Mouse (Mus musculus) embryonic facial prominence, embryonic 12.5 days (tissue): Measurements from ENCODE around the gene Rapgef4. TPM values are rescaled to one million over a fixed set of nuclear protein-coding genes. Genes with fewer than 3 reads are reported as not detected.

Experiments
- ATAC-seq: fragments of 200-750 bp; cut with Nextera tagmentation; 2 replicates; pipeline ENCODE4 v1.8.0; 2017; ENCODE audit not compliant: insufficient number of reproducible peaks, insufficient read depth, low FRiP score, low TSS enrichment
- H3K27ac ChIP-seq: fragments of 300-500 bp; sonication (generic); 2 replicates; pipeline ENCODE4 v1.5.1; 2016; ENCODE audit warnings: mild to moderate bottlenecking
- H3K27me3 ChIP-seq: fragments of 300-500 bp; sonication (generic); 2 replicates; pipeline ENCODE4 v1.6.1; 2016; ENCODE audit warnings: mild to moderate bottlenecking, moderate library complexity
- H3K36me3 ChIP-seq: fragments of 300-500 bp; sonication (generic); 2 replicates; pipeline ENCODE4 v1.6.1; 2016; ENCODE audit warnings: mild to moderate bottlenecking
- H3K4me1 ChIP-seq: fragments of 300-500 bp; sonication (generic); 2 replicates; pipeline ENCODE4 v1.6.1; 2016
- H3K4me2 ChIP-seq: fragments of 300-500 bp; sonication (generic); replicated peaks from 2 replicates; pipeline ENCODE4 v1.6.1; 2016; ENCODE audit warnings: mild to moderate bottlenecking, moderate library complexity
- H3K4me3 ChIP-seq: fragments of 300-500 bp; sonication (generic); 2 replicates; pipeline ENCODE4 v1.5.1; 2016; ENCODE audit warnings: mild to moderate bottlenecking
- H3K9ac ChIP-seq: fragments of 300-500 bp; sonication (generic); 2 replicates; pipeline ENCODE4 v1.6.1; 2016; ENCODE audit warnings: mild to moderate bottlenecking, moderate library complexity
- H3K9me3 ChIP-seq: fragments of 300-500 bp; sonication (generic); 2 replicates; pipeline ENCODE4 v1.6.1; 2016; ENCODE audit warnings: mild to moderate bottlenecking, moderate library complexity
- WGBS: fragments of 180-500 bp; shearing (Covaris S2); methylation state at CpG from one replicate; pipeline ENCODE4 v1.1.7; 2016; 5-methylcytosine and 5-hydroxymethylcytosine counted together
- polyA plus RNA-seq: library from polyadenylated mRNA; unstranded; fragments of >200 nt; fragmentation: Nextera tagmentation; extraction: Ambion mirVana; gene quantifications from 2 replicates; pipeline ENCODE4 v1.2.1, GENCODE M21; 2016

Gene Rapgef4
- polyA plus RNA-seq, 1 experiment from 2014 or later: 3.1 TPM

DNA sequence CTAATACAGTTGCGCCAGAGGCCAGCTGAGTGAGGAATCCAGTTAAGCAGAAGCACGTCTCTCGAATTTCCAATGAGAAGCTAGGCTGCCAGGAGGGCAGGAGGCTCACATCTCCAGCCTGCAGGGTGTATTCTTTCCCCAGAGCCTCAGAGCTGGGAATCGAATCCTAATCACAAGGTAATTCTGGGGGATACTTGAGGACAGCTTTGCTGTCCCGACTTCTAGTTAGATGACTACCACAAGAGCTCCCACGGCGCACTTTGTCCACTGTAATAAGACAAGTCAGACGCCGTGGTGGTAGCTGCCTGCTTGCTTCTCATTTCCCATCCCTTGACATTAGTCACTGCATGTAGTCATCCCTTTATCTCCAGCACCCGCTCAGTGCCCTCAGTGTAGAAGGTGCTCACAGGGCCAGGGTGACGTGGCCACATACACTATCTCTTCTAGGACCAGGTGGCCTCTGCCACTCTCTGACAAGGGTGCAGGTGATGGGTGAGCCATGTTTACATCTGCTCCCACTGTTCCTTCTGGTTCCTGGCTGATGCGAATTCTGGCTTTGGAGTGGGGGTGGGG lies 5.3 kb downstream of the Rapgef4 start:
- Histone ChIP-seq H3K9me3 (no peaks in the 10 kb centered on the region), H3K36me3 (no peaks in the 10 kb centered on the region), H3K9ac (no peak overlapping the region), H3K27ac (no peak overlapping the region), H3K4me1 (0 out of 2 replicates have a peak, but pooled peaks cover 3% of the 10 kb centered on the region), H3K4me3 (no peak overlapping the region), H3K4me2 (no peak overlapping the region), H3K27me3 (peaks cover 7% of the 10 kb centered on the region)
- 68% methylated on average over 12 of the region's 12 CpGs for whole genome bisulfite sequencing
- ATAC-seq: no peak

DNA sequence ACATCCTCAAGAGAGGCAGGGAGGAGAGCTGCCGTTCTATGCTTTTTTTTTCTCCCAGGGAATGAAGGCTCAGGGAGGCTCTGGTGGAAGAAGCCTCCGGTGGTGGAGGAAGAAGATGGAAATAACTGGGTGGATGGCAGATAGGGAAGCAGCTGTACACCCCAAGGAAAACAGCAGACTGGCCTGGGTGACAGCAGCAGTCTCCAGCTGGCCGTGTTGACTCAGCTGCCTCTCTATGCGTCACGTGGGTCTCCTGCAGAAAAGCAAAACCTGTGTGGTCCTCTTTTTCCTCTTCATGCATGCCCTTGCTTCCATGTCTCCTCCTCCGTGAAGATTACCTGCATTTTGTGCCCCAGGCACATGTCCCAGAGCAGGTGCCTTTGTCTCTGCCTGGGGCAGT lies 7.5 kb downstream of the Rapgef4 start:
- WGBS: 56% methylated on average over 6 of the region's 6 CpGs
- no peak overlapping the region for H3K4me2 ChIP-seq

DNA sequence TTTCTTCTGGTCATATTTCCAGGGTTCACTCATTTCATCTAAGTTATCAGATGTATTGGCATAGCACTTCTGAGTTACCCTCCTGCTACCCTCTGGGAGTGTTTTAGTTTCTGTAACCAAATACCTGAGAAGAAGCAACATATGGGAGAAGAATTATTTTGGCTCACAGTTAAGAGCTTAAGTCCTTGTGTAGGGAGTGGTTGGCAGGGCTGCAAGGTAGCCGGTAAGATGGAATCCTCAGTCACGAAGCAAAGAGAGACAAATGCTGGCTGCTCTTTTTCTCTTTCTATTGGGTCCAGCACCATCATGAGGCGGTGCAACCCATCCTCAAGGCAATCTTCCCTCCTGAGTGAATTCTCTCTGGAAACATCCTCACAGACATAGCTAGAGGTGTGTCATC lies 11.1 kb downstream of the Rapgef4 start:
- Histone ChIP-seq H3K36me3 (no peaks in the 10 kb centered on the region), H3K27me3 (no peaks in the 10 kb centered on the region), H3K9ac (no peak overlapping the region), H3K4me3 (no peak overlapping the region), H3K4me1 (no peaks in the 10 kb centered on the region), H3K27ac (no peak overlapping the region), H3K4me2 (no peak overlapping the region), H3K9me3 (0 out of 2 replicates have a peak, but pooled peaks cover 3% of the 10 kb centered on the region)
- no peak for ATAC-seq
- WGBS: 100% methylated on average over 3 of the region's 3 CpGs

More for the DNA sequence above, 7.5 kb downstream of the Rapgef4 start:
- Histone ChIP-seq H3K4me1 (no peaks in the 10 kb centered on the region), H3K9ac (no peak overlapping the region), H3K27ac (no peak overlapping the region), H3K9me3 (no peaks in the 10 kb centered on the region), H3K4me3 (no peak overlapping the region), H3K27me3 (no peaks in the 10 kb centered on the region), H3K36me3 (no peaks in the 10 kb centered on the region)
- ATAC-seq: no peak

DNA sequence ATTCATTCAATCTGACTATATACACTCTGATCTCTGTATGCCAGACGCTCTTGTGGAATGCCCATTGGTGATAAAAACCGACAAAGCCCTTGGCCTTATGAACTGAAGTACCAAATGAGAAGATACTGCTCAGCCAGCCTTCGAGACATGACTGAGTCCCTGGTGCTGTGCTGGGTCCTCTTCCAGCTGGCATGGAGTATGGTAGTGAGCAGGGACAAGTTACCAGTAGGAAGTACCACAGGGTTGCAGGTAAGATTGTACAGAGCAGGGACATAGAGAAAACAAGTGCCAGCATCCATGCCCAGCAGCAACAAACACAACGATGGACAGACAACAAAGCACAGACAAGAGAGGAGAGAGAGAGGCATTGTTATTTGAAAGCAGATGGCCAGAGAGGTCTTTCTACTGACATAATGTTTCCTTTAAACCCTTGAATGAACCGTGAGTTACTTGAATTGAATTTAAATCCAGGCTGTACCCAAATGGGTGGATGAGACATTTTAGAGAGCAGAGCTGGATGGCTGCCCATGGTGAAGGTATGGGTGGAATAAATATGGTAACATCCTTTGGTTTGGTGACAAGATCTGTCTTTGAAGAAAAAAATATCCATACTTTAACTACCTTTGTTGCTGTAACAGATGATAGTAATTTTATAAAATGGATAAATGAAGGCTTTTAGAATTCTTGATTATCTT lies 12.8 kb downstream of the Rapgef4 start:
- H3K9me3 ChIP-seq: 0 out of 2 replicates have a peak, but pooled peaks cover 3% of the 10 kb centered on the region

DNA sequence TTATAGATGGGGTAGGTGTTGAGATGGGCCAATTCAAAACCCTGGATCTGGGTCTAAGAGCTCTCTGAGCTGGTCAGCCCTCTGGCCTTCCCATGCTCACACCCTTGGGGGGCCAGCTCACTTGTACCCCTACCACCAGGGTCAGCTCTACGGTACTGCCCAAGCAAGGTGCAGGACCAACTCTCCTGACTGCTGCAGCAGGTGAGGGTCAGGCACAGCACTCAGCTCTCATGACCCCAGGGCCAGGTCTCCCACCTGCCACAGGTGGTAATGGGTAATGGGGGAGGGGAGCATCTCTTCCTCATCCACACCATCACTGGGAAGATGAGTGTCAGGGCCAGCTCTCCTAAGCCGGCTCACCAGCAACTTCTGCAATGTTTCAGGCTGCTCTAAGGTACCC lies 17.5 kb downstream of the Rapgef4 start:
- WGBS: 96% methylated on average over 2 of the region's 2 CpGs
- Histone ChIP-seq H3K27me3 (no peaks in the 10 kb centered on the region), H3K4me2 (no peak overlapping the region), H3K4me1 (no peaks in the 10 kb centered on the region), H3K4me3 (no peak overlapping the region), H3K9ac (no peak overlapping the region), H3K9me3 (0 out of 2 replicates have a peak, but pooled peaks cover 3% of the 10 kb centered on the region), H3K27ac (no peak overlapping the region), H3K36me3 (no peaks in the 10 kb centered on the region)
- no peak for ATAC-seq

More for the DNA sequence above, 12.8 kb downstream of the Rapgef4 start:
- Histone ChIP-seq H3K27ac (no peak overlapping the region), H3K27me3 (no peaks in the 10 kb centered on the region), H3K4me1 (no peaks in the 10 kb centered on the region), H3K4me3 (no peak overlapping the region), H3K36me3 (no peaks in the 10 kb centered on the region), H3K4me2 (no peak overlapping the region), H3K9ac (no peak overlapping the region)
- WGBS: 81% methylated on average over 5 of the region's 5 CpGs
- ATAC-seq: no peak

DNA sequence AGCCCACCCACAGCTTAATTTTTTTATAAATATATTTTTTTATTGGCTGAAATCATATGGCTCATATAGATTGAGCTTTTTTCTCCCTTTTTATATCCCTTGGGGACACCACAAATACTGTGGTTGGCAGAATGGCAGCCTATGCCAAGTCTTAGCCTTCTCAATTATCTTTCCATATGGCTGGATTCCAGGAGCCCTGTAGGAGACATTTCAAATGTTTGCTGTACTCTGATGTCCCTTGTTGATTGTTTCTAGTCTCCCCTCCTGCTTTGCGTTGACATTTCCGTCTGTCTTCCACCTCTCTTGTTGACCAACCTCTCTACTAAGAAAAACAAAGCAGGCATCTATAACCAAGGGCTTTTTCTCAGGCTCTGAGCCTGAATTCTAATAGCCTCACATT lies 19.1 kb downstream of the Rapgef4 start:
- no peak for ATAC-seq
- H3K4me2 ChIP-seq: no peak overlapping the region

DNA sequence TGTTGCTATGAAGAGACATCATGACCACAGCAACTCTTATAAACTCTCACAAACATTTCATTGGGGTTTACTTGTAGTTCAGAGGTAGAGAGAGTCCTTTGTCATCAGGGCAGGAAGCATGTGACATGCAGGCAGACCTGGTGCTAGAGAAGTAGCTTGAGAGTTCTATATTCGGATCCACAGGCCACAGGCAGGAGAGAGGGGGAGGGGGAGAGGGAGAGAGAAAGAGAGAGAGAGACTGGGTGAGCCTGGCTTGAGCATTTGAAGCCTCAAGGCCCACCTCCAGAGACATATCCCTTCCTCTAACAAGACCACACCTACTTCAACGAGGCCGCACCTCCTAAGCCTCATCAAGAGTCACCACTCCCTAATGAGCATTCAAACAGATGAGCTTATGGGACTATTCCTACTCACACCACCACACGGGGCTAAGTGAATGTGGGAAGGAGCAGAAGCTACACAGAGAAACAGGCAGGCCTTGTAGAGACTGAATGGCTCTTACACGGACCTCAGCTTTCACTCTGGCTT lies 21.9 kb downstream of the Rapgef4 start:
- Histone ChIP-seq H3K9ac (no peak overlapping the region), H3K4me1 (no peaks in the 10 kb centered on the region), H3K4me2 (no peak overlapping the region), H3K27me3 (no peaks in the 10 kb centered on the region), H3K4me3 (no peak overlapping the region), H3K36me3 (no peaks in the 10 kb centered on the region), H3K9me3 (0 out of 2 replicates have a peak, but pooled peaks cover 5% of the 10 kb centered on the region), H3K27ac (no peak overlapping the region)
- 74% methylated on average over 5 of the region's 5 CpGs for WGBS
- no peak for ATAC-seq

More for the DNA sequence above, 19.1 kb downstream of the Rapgef4 start:
- no peaks in the 10 kb centered on the region for H3K27me3 ChIP-seq
- no peaks in the 10 kb centered on the region for H3K4me1 ChIP-seq
- H3K9ac ChIP-seq: no peak overlapping the region
- H3K9me3 ChIP-seq: no peaks in the 10 kb centered on the region
- 81% methylated on average over 2 of the region's 2 CpGs for WGBS
- H3K36me3 ChIP-seq: no peaks in the 10 kb centered on the region
- H3K4me3 ChIP-seq: no peak overlapping the region
- no peak overlapping the region for H3K27ac ChIP-seq

DNA sequence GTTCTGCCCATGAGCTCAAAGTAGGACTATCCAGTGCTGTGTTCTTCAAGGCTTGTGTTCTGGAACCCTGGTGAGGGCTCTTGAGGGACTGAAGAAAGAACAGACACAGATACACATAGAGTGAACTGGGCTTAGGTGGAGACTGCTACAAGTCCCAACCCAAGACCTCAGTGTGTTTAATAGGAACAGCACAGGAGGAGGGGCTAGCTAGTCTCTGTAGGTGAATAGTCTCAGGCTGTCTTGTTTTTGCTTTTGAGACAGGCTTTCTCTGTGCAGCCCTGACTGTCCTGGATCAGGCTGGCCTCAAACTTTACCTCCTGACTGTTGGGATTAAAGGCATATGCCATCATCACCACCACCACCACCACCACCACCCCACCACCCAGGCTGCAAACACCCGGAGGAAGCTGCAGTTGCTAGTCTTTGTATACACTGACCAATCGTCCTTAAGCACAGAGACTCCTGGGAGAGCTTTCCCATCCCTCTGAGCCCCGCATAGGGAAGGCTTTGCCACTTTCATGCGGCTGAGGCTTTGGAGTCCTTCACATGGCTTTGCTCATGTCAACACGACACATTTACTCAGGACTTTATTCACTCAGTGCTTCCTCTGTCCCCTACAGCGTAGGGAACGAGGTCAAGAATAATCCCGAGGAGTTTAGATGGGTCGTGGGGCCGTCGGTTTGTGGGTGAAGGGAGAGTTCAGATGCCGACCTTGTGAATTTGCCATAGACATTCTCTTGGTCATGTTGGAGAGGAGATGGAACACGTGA lies 22.9 kb downstream of the Rapgef4 start:
- H3K9me3 ChIP-seq: 0 out of 2 replicates have a peak, but pooled peaks cover 5% of the 10 kb centered on the region
- H3K9ac ChIP-seq: no peak overlapping the region
- 86% methylated on average over 13 of the region's 13 CpGs for WGBS
- no peaks in the 10 kb centered on the region for H3K27me3 ChIP-seq
- H3K4me3 ChIP-seq: no peak overlapping the region
- H3K4me1 ChIP-seq: no peaks in the 10 kb centered on the region
- no peak overlapping the region for H3K27ac ChIP-seq
- no peak for ATAC-seq
- no peak overlapping the region for H3K4me2 ChIP-seq
- H3K36me3 ChIP-seq: no peaks in the 10 kb centered on the region

DNA sequence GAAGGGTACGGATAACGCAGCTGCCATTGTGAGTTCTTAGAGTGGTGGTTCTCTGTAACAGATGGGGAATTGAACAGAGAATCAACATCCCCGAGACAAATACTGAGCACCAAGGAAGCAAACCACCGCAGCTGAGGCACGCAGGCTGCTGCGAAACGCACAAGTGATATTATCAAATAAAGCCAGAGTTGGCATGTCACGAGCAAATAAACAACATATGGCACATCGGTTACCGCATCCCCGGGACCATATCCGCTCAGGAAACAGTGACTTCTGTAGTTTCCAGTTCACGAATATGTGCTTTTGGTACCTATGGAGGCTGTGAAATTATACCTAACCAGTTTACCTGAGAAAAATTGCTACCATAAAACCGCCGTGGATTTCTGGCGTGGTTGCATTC lies 24.0 kb downstream of the Rapgef4 start:
- 80% methylated on average over 16 of the region's 16 CpGs for WGBS
- no peaks in the 10 kb centered on the region for H3K27me3 ChIP-seq

DNA sequence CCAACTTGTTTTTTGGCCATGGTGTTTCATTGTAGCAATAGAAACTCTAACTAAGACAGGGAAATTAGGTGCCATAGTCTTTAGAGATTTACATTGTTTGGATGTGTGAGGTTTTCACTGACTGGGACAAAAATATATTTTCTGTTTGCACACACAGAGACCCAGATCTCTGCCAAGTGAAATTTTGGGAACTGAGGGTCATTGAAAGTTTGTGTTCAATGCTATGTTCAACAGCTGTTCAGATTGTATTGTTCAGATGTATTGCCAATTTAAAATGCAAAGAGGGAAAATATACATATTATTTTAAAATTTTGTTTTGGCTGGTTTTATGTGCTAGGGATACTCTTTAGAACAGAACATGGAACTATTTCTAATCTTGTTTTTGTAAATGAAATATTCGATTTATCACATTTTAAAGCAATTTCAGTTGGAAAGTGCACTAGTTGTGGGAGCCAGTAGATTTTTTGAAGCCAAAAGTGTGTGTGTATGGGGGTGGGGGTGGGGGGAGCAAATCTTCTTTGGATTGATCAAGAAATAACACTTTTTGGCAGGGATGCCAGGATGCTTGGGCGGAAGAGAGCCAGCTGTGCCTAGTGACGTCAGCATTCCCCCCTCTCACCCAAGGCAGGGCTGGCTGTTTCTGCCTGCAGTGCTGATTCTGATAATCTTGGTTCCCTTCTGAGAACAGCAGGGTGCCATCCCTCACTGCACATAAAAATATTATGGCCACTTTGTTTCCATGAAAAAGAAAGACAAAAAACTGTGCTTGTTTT lies 28.6 kb downstream of the Rapgef4 start:
- no peaks in the 10 kb centered on the region for H3K4me1 ChIP-seq
- 0 out of 2 replicates have a peak, but pooled peaks cover 5% of the 10 kb centered on the region for H3K9me3 ChIP-seq
- H3K36me3 ChIP-seq: no peaks in the 10 kb centered on the region
- no peak overlapping the region for H3K9ac ChIP-seq
- H3K4me2 ChIP-seq: no peak overlapping the region
- 75% methylated on average over 3 of the region's 3 CpGs for WGBS
- no peak for ATAC-seq
- no peaks in the 10 kb centered on the region for H3K27me3 ChIP-seq
- H3K27ac ChIP-seq: no peak overlapping the region
- no peak overlapping the region for H3K4me3 ChIP-seq

More for the DNA sequence above, 24.0 kb downstream of the Rapgef4 start:
- 0 out of 2 replicates have a peak, but pooled peaks cover 5% of the 10 kb centered on the region for H3K9me3 ChIP-seq
- H3K36me3 ChIP-seq: no peaks in the 10 kb centered on the region
- no peak overlapping the region for H3K4me2 ChIP-seq
- H3K4me1 ChIP-seq: no peaks in the 10 kb centered on the region
- no peak overlapping the region for H3K9ac ChIP-seq
- H3K27ac ChIP-seq: no peak overlapping the region
- no peak for ATAC-seq
- no peak overlapping the region for H3K4me3 ChIP-seq

DNA sequence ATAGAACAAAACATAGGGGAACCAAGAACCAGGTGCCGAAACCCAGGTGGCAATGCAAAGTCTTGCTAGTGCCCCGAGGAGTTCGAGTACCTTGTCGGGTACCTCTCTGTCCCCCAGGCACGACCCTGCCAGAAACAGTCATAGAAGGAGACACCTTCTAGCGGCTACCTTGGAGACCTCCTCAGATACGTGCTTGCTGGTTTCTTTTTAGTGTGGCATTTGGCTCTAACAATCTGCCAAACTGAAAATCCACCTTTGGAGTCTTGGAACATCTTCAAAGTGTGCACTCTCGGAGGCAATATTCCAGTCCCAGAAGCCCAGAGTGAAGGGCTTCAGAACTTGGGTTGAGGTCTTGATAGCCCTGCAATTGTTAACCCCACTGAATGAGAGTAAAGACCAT lies 34.3 kb downstream of the Rapgef4 start:
- no peaks in the 10 kb centered on the region for H3K27me3 ChIP-seq
- WGBS: 79% methylated on average over 8 of the region's 8 CpGs

More for the DNA sequence above, 34.3 kb downstream of the Rapgef4 start:
- H3K4me2 ChIP-seq: no peak overlapping the region
- no peaks in the 10 kb centered on the region for H3K4me1 ChIP-seq
- no peak for ATAC-seq
- no peaks in the 10 kb centered on the region for H3K9me3 ChIP-seq
- H3K9ac ChIP-seq: no peak overlapping the region
- H3K27ac ChIP-seq: no peak overlapping the region
- no peaks in the 10 kb centered on the region for H3K36me3 ChIP-seq
- H3K4me3 ChIP-seq: no peak overlapping the region
